ENCODE assay signal across 21 mouse cellular contexts in genomic region chr11:116849587-116849986, GRCm38 (mm10). TPM values are rescaled to one million over a fixed set of nuclear protein-coding genes. Genes with fewer than 3 reads are reported as not detected.
DNase-seq lines count a peak whose midpoint lies in the region; ATAC-seq and TF ChIP-seq lines count a peak whose summit lies in the region.
"Had no signal": no experiment of that assay in that cellular context is flagged by ENCODE, and none has a peak within 500 bp of the region (broad histone marks: within the 10 kb centered on the region; RNA-seq: fewer than 3 reads in every experiment).

No protein-coding gene starts in this region.

- peaks cover 39% of the 10 kb centered on the region for H3K4me1 ChIP-seq in forebrain, embryonic 13.5 days
- peaks cover 25% of the 10 kb centered on the region for H3K4me1 ChIP-seq in forebrain, embryonic 12.5 days
- no peaks in the 10 kb centered on the region for H3K4me1 ChIP-seq in lung, embryonic 14.5 days (ENCODE audit: insufficient read depth)
- peaks cover 5% of the 10 kb centered on the region for H3K4me1 ChIP-seq in lung, adult 2 months (ENCODE audit: control insufficient read depth, insufficient read depth, low read length)
- H3K4me1 ChIP-seq in MEL (ENCODE audit: control insufficient read depth in 1 of 2, insufficient read depth in 2 of 2, low read length in 2 of 2), result peaks cover 5 to 10% of the 10 kb centered on the region in 2 experiments; a peak in 3 of 4 replicates

- no peak overlapping the region for H3K4me3 ChIP-seq in forebrain, embryonic 13.5 days
- no peak overlapping the region for H3K4me3 ChIP-seq in forebrain, embryonic 12.5 days (replicated peaks)
- no peak overlapping the region for H3K4me3 ChIP-seq in lung, embryonic 14.5 days (ENCODE audit: low read depth, low read length)
- H3K4me3 ChIP-seq in lung, adult 2 months (replicated peaks; ENCODE audit: extremely low read depth, low read depth, low read length), result no peak overlapping the region
- H3K4me3 ChIP-seq in MEL (ENCODE audit: control insufficient read depth in 1 of 2, insufficient read depth in 1 of 2, low read depth in 2 of 2, low read length in 2 of 2) (peak overlapping the region in 1 of 2 experiments; percentile 5; a peak in 1 of 4 replicates), macrophage (ENCODE audit: inconsistent target) (peak overlapping the region; percentile 92)
- H3K4me3 ChIP-seq: hindbrain, embryonic 12.5 days had no signal

- no peak for TF ChIP-seq POLR2A in lung, adult 2 months (IDR thresholded peaks at IDR 0.05; ENCODE audit: borderline replicate concordance, extremely low read depth, low read depth, low read length)
- TF ChIP-seq POLR2A in MEL (IDR thresholded peaks at IDR 0.05; ENCODE audit: control insufficient read depth in 1 of 2, insufficient read depth in 1 of 2, low read depth in 1 of 2, low read length in 2 of 2, poor library complexity in 1 of 2), result peak in 1 of 2 experiments; percentile 55; a peak in 1 of 4 replicates

- H3K27me3 ChIP-seq in forebrain, embryonic 13.5 days, result no peaks in the 10 kb centered on the region
- no peaks in the 10 kb centered on the region for H3K27me3 ChIP-seq in forebrain, embryonic 12.5 days
- no peaks in the 10 kb centered on the region for H3K27me3 ChIP-seq in lung, embryonic 14.5 days (ENCODE audit: insufficient read depth, low read length)
- no peaks in the 10 kb centered on the region for H3K27me3 ChIP-seq in MEL (ENCODE audit: control insufficient read depth in 1 of 2, insufficient read depth in 2 of 2, low read length in 2 of 2)
- H3K27me3 ChIP-seq: hindbrain, embryonic 12.5 days; limb, embryonic 13.5 days; lung, embryonic 15.5 days had no signal

- H3K9me3 ChIP-seq in forebrain, embryonic 13.5 days (replicated peaks), result no peaks in the 10 kb centered on the region
- H3K9me3 ChIP-seq in forebrain, embryonic 12.5 days, result no peaks in the 10 kb centered on the region
- H3K9me3 ChIP-seq in lung, embryonic 14.5 days (ENCODE audit: low read depth, low read length), result no peaks in the 10 kb centered on the region
- no peaks in the 10 kb centered on the region for H3K9me3 ChIP-seq in MEL (replicated peaks; ENCODE audit: insufficient read depth, low read length)
- H3K9me3 ChIP-seq: G1E; hindbrain, embryonic 12.5 days; limb, embryonic 13.5 days; lung, embryonic 15.5 days had no signal

- ATAC-seq in forebrain, embryonic 13.5 days, result no peak
- no peak for ATAC-seq in forebrain, embryonic 12.5 days (ENCODE audit: low FRiP score)
- ATAC-seq in lung, embryonic 14.5 days (ENCODE audit: insufficient read depth), result no peak
- ATAC-seq: CD4-positive, CD25-positive, alpha-beta regulatory T cell, adult 4 months had no signal

- TF ChIP-seq RAD21 in MEL (IDR thresholded peaks at IDR 0.05; ENCODE audit: low read depth, low read length), result no peak

- TF ChIP-seq CTCF in lung, embryonic 14.5 days (IDR thresholded peaks at IDR 0.05; ENCODE audit: low read depth), result no peak
- TF ChIP-seq CTCF in lung, adult 2 months (IDR thresholded peaks at IDR 0.05; ENCODE audit: insufficient read depth, low read length), result no peak
- no peak for TF ChIP-seq CTCF in MEL (IDR thresholded peaks at IDR 0.05 in 2 of 3, conservative IDR thresholded peaks at IDR 0.05 in 1 of 3; ENCODE audit: control insufficient read depth in 1 of 3, insufficient read depth in 1 of 3, low read depth in 2 of 3, low read length in 3 of 3, poor library complexity in 1 of 3, severe bottlenecking in 1 of 3)

- H3K36me3 ChIP-seq in forebrain, embryonic 13.5 days (ENCODE audit: poor library complexity, severe bottlenecking), result peaks cover 36% of the 10 kb centered on the region
- H3K36me3 ChIP-seq in forebrain, embryonic 12.5 days (replicated peaks), result peaks cover 38% of the 10 kb centered on the region
- peaks cover 56% of the 10 kb centered on the region for H3K36me3 ChIP-seq in lung, embryonic 14.5 days (ENCODE audit: insufficient read depth)
- peaks cover 21 to 47% of the 10 kb centered on the region in 2 experiments for H3K36me3 ChIP-seq in MEL (ENCODE audit: control insufficient read depth in 1 of 2, insufficient read depth in 2 of 2, low read length in 2 of 2)
- 0 out of 2 replicates have a peak, but pooled peaks cover 8% of the 10 kb centered on the region for H3K36me3 ChIP-seq in macrophage (ENCODE audit: inconsistent target)

- peak overlapping the region; percentile 16 for H3K4me2 ChIP-seq in forebrain, embryonic 13.5 days
- H3K4me2 ChIP-seq in forebrain, embryonic 12.5 days, result no peak overlapping the region
- 0 out of 2 replicates have a peak overlapping the region, but pooled peaks have one; percentile 20 for H3K4me2 ChIP-seq in lung, embryonic 14.5 days

- H3K79me2 ChIP-seq in MEL (ENCODE audit: control insufficient read depth, insufficient read depth, low read length, poor library complexity), result peaks cover 61% of the 10 kb centered on the region
- peaks cover 84% of the 10 kb centered on the region for H3K79me2 ChIP-seq in macrophage (ENCODE audit: inconsistent target)

- H3K9ac ChIP-seq in forebrain, embryonic 13.5 days, result no peak overlapping the region
- H3K9ac ChIP-seq in forebrain, embryonic 12.5 days, result no peak overlapping the region
- H3K9ac ChIP-seq in lung, embryonic 14.5 days, result no peak overlapping the region
- peak overlapping the region; percentile 22 for H3K9ac ChIP-seq in MEL (ENCODE audit: control insufficient read depth, low read depth, low read length, poor library complexity, severe bottlenecking)
- H3K9ac ChIP-seq: hindbrain, embryonic 12.5 days; limb, embryonic 13.5 days had no signal

- H3K27ac ChIP-seq in forebrain, embryonic 13.5 days, result no peak overlapping the region
- no peak overlapping the region for H3K27ac ChIP-seq in forebrain, embryonic 12.5 days
- H3K27ac ChIP-seq in lung, embryonic 14.5 days (ENCODE audit: low read depth), result no peak overlapping the region
- H3K27ac ChIP-seq in MEL (ENCODE audit: control insufficient read depth, low read depth, low read length) (no peak overlapping the region), macrophage (peak overlapping the region; percentile 84; the same call in 1 of the 2 replicates)
- H3K27ac ChIP-seq: hindbrain, embryonic 12.5 days; limb, embryonic 13.5 days; lung, embryonic 15.5 days had no signal

- TF ChIP-seq EP300 in MEL (IDR thresholded peaks at IDR 0.05; ENCODE audit: low read depth in 1 of 2, low read length in 2 of 2), result no peak

- DNase-seq in lung, embryonic 14.5 days, result no peak
- no peak for DNase-seq in lung, adult 2 months
- peak; percentile 36 for DNase-seq in MEL (ENCODE audit: low read depth, low spot score)
- no peak for DNase-seq in layer of hippocampus, adult 11-12 months (ENCODE audit: low spot score)
- DNase-seq: adrenal gland, adult 2 months; cerebellum, adult 18-20 months; cerebellum, postnatal 14 days; kidney, adult 9 months; kidney, postnatal 14 days; layer of hippocampus, postnatal 36 days; lung, postnatal 36 days; right cerebral cortex, postnatal 14 days had no signal

RNA-seq across cellular contexts. Expression of gene Mfsd11, which starts 2.7 kb away (rescaled TPM):
- 38.0 and 39.4 TPM in 2 replicates for polyA plus RNA-seq in forebrain, embryonic 13.5 days (2015; fragmentation: Nextera tagmentation; extraction: Ambion mirVana)
- 33.7 and 40.2 TPM in 2 replicates for polyA plus RNA-seq in forebrain, embryonic 12.5 days (2016; fragmentation: Nextera tagmentation; extraction: Ambion mirVana)
- 31.8 and 36.7 TPM in 2 replicates for polyA plus RNA-seq in lung, embryonic 14.5 days (2014; fragmentation: Nextera tagmentation; extraction: Ambion mirVana)
- 22.3 and 22.5 TPM in 2 replicates for polyA plus RNA-seq in lung, adult 2 months (2012; rRNA removed)
- 25.7 and 36.3 TPM in 2 replicates for total RNA-seq in MEL (2012; rRNA removed)
- polyA plus RNA-seq in MEL (2012; ENCODE audit: insufficient read depth in 1 of 2, insufficient read length in 2 of 2, low read depth in 1 of 2, low replicate concordance in 2 of 2, missing spikeins in 1 of 2) (10 to 100 TPM in 1 of 2 experiments, not detected in 1; 25.4 TPM), macrophage (2018) (105 to 174 TPM (median 118 TPM) in 3 replicates)
- 100 to 1,000 TPM in 12 of 26 experiments, 10 to 100 TPM in 14; 23.7 to 296 (median 94.4) TPM for total RNA-seq in macrophage (2018; cell fraction: chromatin; rRNA removed)
- 100 to 1,000 TPM in 24 of 26 experiments, 10 to 100 TPM in 2; 90.2 to 220 (median 154) TPM for total RNA-seq in macrophage (2018; cell fraction: cytosol; rRNA removed)
- total RNA-seq in macrophage (2018; cell fraction: nucleus; rRNA removed), result 100 to 1,000 TPM in 22 of 26 experiments, 10 to 100 TPM in 4; 26.4 to 272 (median 148) TPM

RNA-seq across cellular contexts. Expression of gene Srsf2, which starts 3.3 kb away (rescaled TPM):
- polyA plus RNA-seq in forebrain, embryonic 13.5 days (2015; fragmentation: Nextera tagmentation; extraction: Ambion mirVana), result 750 and 773 TPM in 2 replicates
- polyA plus RNA-seq in forebrain, embryonic 12.5 days (2016; fragmentation: Nextera tagmentation; extraction: Ambion mirVana), result 902 and 945 TPM in 2 replicates
- 1,038 and 1,045 TPM in 2 replicates for polyA plus RNA-seq in lung, embryonic 14.5 days (2014; fragmentation: Nextera tagmentation; extraction: Ambion mirVana)
- 448 and 676 TPM in 2 replicates for polyA plus RNA-seq in lung, adult 2 months (2012; rRNA removed)
- total RNA-seq in MEL (2012; rRNA removed), result 434 and 453 TPM in 2 replicates
- polyA plus RNA-seq in MEL (2012; ENCODE audit: insufficient read depth in 1 of 2, insufficient read length in 2 of 2, low read depth in 1 of 2, low replicate concordance in 2 of 2, missing spikeins in 1 of 2), result 1,000 to 10,000 TPM in 1 of 2 experiments, 100 to 1,000 TPM in 1; 257 to 1,128 TPM
- 1,000 to 10,000 TPM in 1 of 26 experiments, 100 to 1,000 TPM in 25; 145 to 1,072 (median 478) TPM for total RNA-seq in macrophage (2018; cell fraction: chromatin; rRNA removed)
- total RNA-seq in macrophage (2018; cell fraction: cytosol; rRNA removed), result 100 to 1,000 TPM; 106 to 202 (median 158) TPM
- 100 to 1,000 TPM; 151 to 994 (median 359) TPM for total RNA-seq in macrophage (2018; cell fraction: nucleus; rRNA removed)
- 176 to 306 TPM (median 187 TPM) in 3 replicates for polyA plus RNA-seq in macrophage (2018)

RNA-seq across cellular contexts. Expression of gene Jmjd6, which starts 6.3 kb away (rescaled TPM):
- 77.7 and 78.0 TPM in 2 replicates for polyA plus RNA-seq in forebrain, embryonic 13.5 days (2015; fragmentation: Nextera tagmentation; extraction: Ambion mirVana)
- polyA plus RNA-seq in forebrain, embryonic 12.5 days (2016; fragmentation: Nextera tagmentation; extraction: Ambion mirVana), result 87.8 and 93.5 TPM in 2 replicates
- polyA plus RNA-seq in lung, embryonic 14.5 days (2014; fragmentation: Nextera tagmentation; extraction: Ambion mirVana), result 61.2 and 66.3 TPM in 2 replicates
- 23.8 and 26.8 TPM in 2 replicates for polyA plus RNA-seq in lung, adult 2 months (2012; rRNA removed)
- 159 and 175 TPM in 2 replicates for total RNA-seq in MEL (2012; rRNA removed)
- polyA plus RNA-seq in MEL (2012; ENCODE audit: insufficient read depth in 1 of 2, insufficient read length in 2 of 2, low read depth in 1 of 2, low replicate concordance in 2 of 2, missing spikeins in 1 of 2), result 100 to 1,000 TPM in 1 of 2 experiments, not detected in 1; 192 TPM
- 10 to 100 TPM in 25 of 26 experiments, 1 to 10 TPM in 1; 8.9 to 67.5 (median 36.3) TPM for total RNA-seq in macrophage (2018; cell fraction: chromatin; rRNA removed)
- total RNA-seq in macrophage (2018; cell fraction: cytosol; rRNA removed), result 10 to 100 TPM; 11.3 to 25.6 (median 19.8) TPM
- total RNA-seq in macrophage (2018; cell fraction: nucleus; rRNA removed), result 10 to 100 TPM; 13.7 to 59.6 (median 24.8) TPM
- 19.8 to 25.1 TPM (median 21.8 TPM) in 3 replicates for polyA plus RNA-seq in macrophage (2018)

RNA-seq across cellular contexts. Expression of gene Mettl23, which starts 6.5 kb away (rescaled TPM):
- 83.6 and 85.7 TPM in 2 replicates for polyA plus RNA-seq in forebrain, embryonic 13.5 days (2015; fragmentation: Nextera tagmentation; extraction: Ambion mirVana)
- polyA plus RNA-seq in forebrain, embryonic 12.5 days (2016; fragmentation: Nextera tagmentation; extraction: Ambion mirVana), result 65.5 and 65.8 TPM in 2 replicates
- 58.3 and 62.2 TPM in 2 replicates for polyA plus RNA-seq in lung, embryonic 14.5 days (2014; fragmentation: Nextera tagmentation; extraction: Ambion mirVana)
- 26.2 and 26.4 TPM in 2 replicates for polyA plus RNA-seq in lung, adult 2 months (2012; rRNA removed)
- 63.9 and 69.9 TPM in 2 replicates for total RNA-seq in MEL (2012; rRNA removed)
- polyA plus RNA-seq in MEL (2012; ENCODE audit: insufficient read depth in 1 of 2, insufficient read length in 2 of 2, low read depth in 1 of 2, low replicate concordance in 2 of 2, missing spikeins in 1 of 2) (10 to 100 TPM in 1 of 2 experiments, not detected in 1; 58.5 TPM), macrophage (2018) (12.5 to 17.0 TPM (median 16.0 TPM) in 3 replicates)
- 10 to 100 TPM in 10 of 26 experiments, 1 to 10 TPM in 16; 1.5 to 20.7 (median 6.8) TPM for total RNA-seq in macrophage (2018; cell fraction: chromatin; rRNA removed)
- total RNA-seq in macrophage (2018; cell fraction: cytosol; rRNA removed), result 10 to 100 TPM; 10.5 to 17.5 (median 13.8) TPM
- 10 to 100 TPM in 11 of 26 experiments, 1 to 10 TPM in 15; 2.5 to 24.4 (median 8.3) TPM for total RNA-seq in macrophage (2018; cell fraction: nucleus; rRNA removed)

RNA-seq across cellular contexts. Expression of gene Mxra7, which starts 21.7 kb away (rescaled TPM):
- 14.4 and 14.8 TPM in 2 replicates for polyA plus RNA-seq in forebrain, embryonic 13.5 days (2015; fragmentation: Nextera tagmentation; extraction: Ambion mirVana)
- polyA plus RNA-seq in forebrain, embryonic 12.5 days (2016; fragmentation: Nextera tagmentation; extraction: Ambion mirVana), result 22.5 and 25.9 TPM in 2 replicates
- polyA plus RNA-seq in lung, embryonic 14.5 days (2014; fragmentation: Nextera tagmentation; extraction: Ambion mirVana), result 13.7 and 15.9 TPM in 2 replicates
- polyA plus RNA-seq in lung, adult 2 months (2012; rRNA removed), result 70.1 and 172 TPM in 2 replicates
- 2.7 and 2.9 TPM in 2 replicates for total RNA-seq in MEL (2012; rRNA removed)
- 1 to 10 TPM in 1 of 2 experiments, not detected in 1; 9.3 TPM for polyA plus RNA-seq in MEL (2012; ENCODE audit: insufficient read depth in 1 of 2, insufficient read length in 2 of 2, low read depth in 1 of 2, low replicate concordance in 2 of 2, missing spikeins in 1 of 2)
- total RNA-seq in macrophage (2018; cell fraction: chromatin; rRNA removed), result 1 to 10 TPM in 1 of 26 experiments, not detected in 25; 5.3 TPM
- under 1 TPM in 9 of 26 experiments, not detected in 17; 0.07 to 0.22 (median 0.09) TPM for total RNA-seq in macrophage (2018; cell fraction: cytosol; rRNA removed)
- 1 to 10 TPM in 1 of 26 experiments, not detected in 25; 2.3 TPM for total RNA-seq in macrophage (2018; cell fraction: nucleus; rRNA removed)
- not detected in 3 replicates for polyA plus RNA-seq in macrophage (2018)
- total RNA-seq: G1E; megakaryocyte-erythroid progenitor cell, adult 5-6 weeks had no signal
- polyA plus RNA-seq: CD4-positive, CD25-positive, alpha-beta regulatory T cell, adult 4 months; G1E had no signal
